Mouse (Mus musculus): ENCODE results near the gene Syne1. TPM values are rescaled to one million over a fixed set of nuclear protein-coding genes. Genes with fewer than 3 reads are reported as not detected.

Syne1 gene
- polyA plus RNA-seq, 1 experiment from 2014 or later = 21.7 TPM

GRCm38 (mm10) chr10:5025906-5026305 lies 525.4 kb downstream of the Syne1 start:
- H3K27me3 ChIP-seq (ENCODE audit: control insufficient read depth, insufficient read depth, low read length) = no peaks in the 10 kb centered on the region
- no peak overlapping the region for H3K9ac ChIP-seq
- no peaks in the 10 kb centered on the region for H3K4me1 ChIP-seq (replicated peaks; ENCODE audit: control insufficient read depth, insufficient read depth, low read length)
- no peaks in the 10 kb centered on the region for H3K9me3 ChIP-seq (ENCODE audit: control insufficient read depth, low read length)
- 94% methylated on average over 4 of the region's 4 CpGs for WGBS
- H3K4me2 ChIP-seq (replicated peaks) = no peak overlapping the region
- no peak overlapping the region for H3K27ac ChIP-seq
- peaks cover 6% of the 10 kb centered on the region; the same call in 1 of the 2 replicates for H3K36me3 ChIP-seq (replicated peaks; ENCODE audit: control insufficient read depth, insufficient read depth)
- H3K4me3 ChIP-seq (replicated peaks; ENCODE audit: low read length) = no peak overlapping the region
- no peak for ATAC-seq (ENCODE audit: low FRiP score)
- no peak for DNase-seq (ENCODE audit: low spot score)

DNA sequence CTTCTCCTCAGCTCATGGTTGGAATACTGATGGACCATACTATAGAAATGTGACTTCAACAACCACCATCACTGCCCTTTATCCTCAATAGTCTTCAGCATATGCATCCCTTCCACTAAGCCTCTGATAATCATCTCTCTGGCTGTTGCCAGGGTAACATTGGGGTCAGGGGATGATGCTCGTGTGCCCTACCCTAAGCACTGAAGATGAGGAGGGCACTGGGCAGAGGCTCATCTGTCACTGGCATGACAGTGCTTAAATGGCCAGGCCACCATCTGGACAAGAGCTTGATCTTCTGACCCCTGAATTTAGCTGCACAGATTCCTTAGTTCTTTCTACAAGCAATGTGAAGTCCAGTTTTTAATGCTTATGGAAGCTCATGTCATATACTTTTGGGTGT lies 534.1 kb downstream of the Syne1 start:
- peaks cover 6% of the 10 kb centered on the region; the same call in 1 of the 2 replicates for H3K36me3 ChIP-seq (replicated peaks; ENCODE audit: control insufficient read depth, insufficient read depth)
- H3K27me3 ChIP-seq (ENCODE audit: control insufficient read depth, insufficient read depth, low read length) = no peaks in the 10 kb centered on the region
- H3K4me2 ChIP-seq (replicated peaks) = no peak overlapping the region
- DNase-seq (ENCODE audit: low spot score) (no peak), ATAC-seq (ENCODE audit: low FRiP score) (0 out of 2 replicates have a peak, but pooled peaks have one; percentile 32)
- no peak overlapping the region for H3K4me3 ChIP-seq (replicated peaks; ENCODE audit: low read length)
- no peaks in the 10 kb centered on the region for H3K4me1 ChIP-seq (replicated peaks; ENCODE audit: control insufficient read depth, insufficient read depth, low read length)
- no peak overlapping the region for H3K27ac ChIP-seq
- no peak overlapping the region for H3K9ac ChIP-seq
- no peaks in the 10 kb centered on the region for H3K9me3 ChIP-seq (ENCODE audit: control insufficient read depth, low read length)
- WGBS = 39% methylated on average over 1 of the region's 1 CpGs

DNA sequence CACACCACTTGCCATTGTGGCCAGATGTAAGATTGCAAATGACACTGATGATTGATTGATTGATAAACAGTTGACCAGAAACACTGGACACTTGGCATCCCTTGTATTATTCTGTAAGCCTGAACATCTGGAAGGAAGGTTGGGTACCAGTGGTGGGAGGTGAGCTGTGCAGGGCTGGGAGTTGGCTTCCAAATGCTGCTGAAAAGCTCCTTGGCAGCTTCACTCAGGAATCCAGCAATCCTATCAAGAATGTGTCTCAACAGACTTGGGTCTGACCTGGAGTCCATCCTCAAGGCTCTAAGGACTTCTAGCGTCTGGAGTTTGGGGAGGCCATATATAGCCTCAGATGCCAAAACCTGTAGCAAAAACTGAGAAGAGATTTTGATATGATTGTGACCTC lies 536.3 kb downstream of the Syne1 start:
- DNase-seq (ENCODE audit: low spot score) = no peak
- Histone ChIP-seq H3K9ac (no peak overlapping the region), H3K4me1 (replicated peaks; ENCODE audit: control insufficient read depth, insufficient read depth, low read length) (no peaks in the 10 kb centered on the region), H3K4me2 (replicated peaks) (no peak overlapping the region), H3K27me3 (ENCODE audit: control insufficient read depth, insufficient read depth, low read length) (no peaks in the 10 kb centered on the region), H3K36me3 (replicated peaks; ENCODE audit: control insufficient read depth, insufficient read depth) (no peaks in the 10 kb centered on the region), H3K4me3 (replicated peaks; ENCODE audit: low read length) (no peak overlapping the region), H3K27ac (no peak overlapping the region), H3K9me3 (ENCODE audit: control insufficient read depth, low read length) (no peaks in the 10 kb centered on the region)
- 89% methylated on average over 1 of the region's 1 CpGs for WGBS
- no peak for ATAC-seq (ENCODE audit: low FRiP score)

- Histone ChIP-seq H3K27me3 (ENCODE audit: control insufficient read depth, insufficient read depth, low read length) (no peaks in the 10 kb centered on the region), H3K4me2 (replicated peaks) (no peak overlapping the region), H3K9ac (no peak overlapping the region), H3K4me3 (replicated peaks; ENCODE audit: low read length) (no peak overlapping the region), H3K27ac (no peak overlapping the region), H3K9me3 (ENCODE audit: control insufficient read depth, low read length) (no peaks in the 10 kb centered on the region), H3K4me1 (replicated peaks; ENCODE audit: control insufficient read depth, insufficient read depth, low read length) (no peaks in the 10 kb centered on the region), H3K36me3 (replicated peaks; ENCODE audit: control insufficient read depth, insufficient read depth) (no peaks in the 10 kb centered on the region)
- no peak for DNase-seq (ENCODE audit: low spot score)
- ATAC-seq (ENCODE audit: low FRiP score) = no peak
Observed at GRCm38 (mm10) chr10:5012004-5012403, 539.3 kb downstream of the Syne1 start.

- no peaks in the 10 kb centered on the region for H3K4me1 ChIP-seq (replicated peaks; ENCODE audit: control insufficient read depth, insufficient read depth, low read length)
- WGBS = 74% methylated on average over 8 of the region's 8 CpGs
- H3K36me3 ChIP-seq (replicated peaks; ENCODE audit: control insufficient read depth, insufficient read depth) = no peaks in the 10 kb centered on the region
- H3K27me3 ChIP-seq (ENCODE audit: control insufficient read depth, insufficient read depth, low read length) = no peaks in the 10 kb centered on the region
- no peak for DNase-seq (ENCODE audit: low spot score)
- no peak overlapping the region for H3K4me3 ChIP-seq (replicated peaks; ENCODE audit: low read length)
- no peak overlapping the region for H3K9ac ChIP-seq
- no peaks in the 10 kb centered on the region for H3K9me3 ChIP-seq (ENCODE audit: control insufficient read depth, low read length)
- H3K4me2 ChIP-seq (replicated peaks) = no peak overlapping the region
- no peak for ATAC-seq (ENCODE audit: low FRiP score)
- no peak overlapping the region for H3K27ac ChIP-seq
Observed at GRCm38 (mm10) chr10:5008795-5009366, 542.4 kb downstream of the Syne1 start.

- 88% methylated on average over 3 of the region's 3 CpGs for WGBS
- Histone ChIP-seq H3K36me3 (replicated peaks; ENCODE audit: control insufficient read depth, insufficient read depth) (no peaks in the 10 kb centered on the region), H3K9me3 (ENCODE audit: control insufficient read depth, low read length) (no peaks in the 10 kb centered on the region), H3K27ac (no peak overlapping the region), H3K4me2 (replicated peaks) (no peak overlapping the region), H3K4me1 (replicated peaks; ENCODE audit: control insufficient read depth, insufficient read depth, low read length) (no peaks in the 10 kb centered on the region), H3K9ac (no peak overlapping the region), H3K4me3 (replicated peaks; ENCODE audit: low read length) (no peak overlapping the region), H3K27me3 (ENCODE audit: control insufficient read depth, insufficient read depth, low read length) (no peaks in the 10 kb centered on the region)
- no peak for DNase-seq (ENCODE audit: low spot score)
- no peak for ATAC-seq (ENCODE audit: low FRiP score)
Observed at GRCm38 (mm10) chr10:4996592-4996991, 554.7 kb downstream of the Syne1 start.

DNA sequence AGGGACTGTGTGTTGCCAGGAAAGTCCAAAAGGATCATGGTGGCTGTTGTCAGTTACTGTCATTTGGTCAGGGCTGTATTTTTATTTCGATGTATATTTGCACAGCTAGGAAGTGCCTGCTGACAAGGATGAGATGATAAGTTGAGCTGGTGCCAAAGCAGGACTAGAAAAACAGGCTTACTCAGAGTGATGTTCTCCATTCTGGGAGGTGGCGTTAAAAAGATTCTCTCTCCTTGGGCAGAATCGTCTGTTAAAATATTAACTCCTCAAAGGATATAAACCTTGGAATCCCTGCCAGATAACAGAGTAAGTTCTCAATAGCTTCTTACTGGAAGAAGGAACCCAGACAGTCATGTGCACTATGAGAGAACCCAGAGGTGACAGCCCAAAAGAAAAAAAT lies 557.5 kb downstream of the Syne1 start:
- no peak for DNase-seq (ENCODE audit: low spot score)

GRCm38 (mm10) chr10:4983919-4984318 lies 567.4 kb downstream of the Syne1 start:
- ATAC-seq (ENCODE audit: low FRiP score) = no peak
- Histone ChIP-seq H3K27me3 (ENCODE audit: control insufficient read depth, insufficient read depth, low read length) (no peaks in the 10 kb centered on the region), H3K27ac (no peak overlapping the region), H3K9me3 (ENCODE audit: control insufficient read depth, low read length) (no peaks in the 10 kb centered on the region), H3K4me3 (replicated peaks; ENCODE audit: low read length) (no peak overlapping the region), H3K9ac (no peak overlapping the region), H3K4me1 (replicated peaks; ENCODE audit: control insufficient read depth, insufficient read depth, low read length) (no peaks in the 10 kb centered on the region), H3K4me2 (replicated peaks) (no peak overlapping the region), H3K36me3 (replicated peaks; ENCODE audit: control insufficient read depth, insufficient read depth) (no peaks in the 10 kb centered on the region)
- no peak for DNase-seq (ENCODE audit: low spot score)
- 78% methylated on average over 2 of the region's 2 CpGs for WGBS

More for the DNA sequence above, 557.5 kb downstream of the Syne1 start:
- no peak overlapping the region for H3K9ac ChIP-seq
- H3K9me3 ChIP-seq (ENCODE audit: control insufficient read depth, low read length) = no peaks in the 10 kb centered on the region
- H3K4me3 ChIP-seq (replicated peaks; ENCODE audit: low read length) = no peak overlapping the region
- H3K4me1 ChIP-seq (replicated peaks; ENCODE audit: control insufficient read depth, insufficient read depth, low read length) = no peaks in the 10 kb centered on the region
- ATAC-seq (ENCODE audit: low FRiP score) = no peak
- H3K27me3 ChIP-seq (ENCODE audit: control insufficient read depth, insufficient read depth, low read length) = no peaks in the 10 kb centered on the region
- H3K36me3 ChIP-seq (replicated peaks; ENCODE audit: control insufficient read depth, insufficient read depth) = no peaks in the 10 kb centered on the region
- H3K27ac ChIP-seq = no peak overlapping the region
- H3K4me2 ChIP-seq (replicated peaks) = no peak overlapping the region
- WGBS = 91% methylated on average over 3 of the region's 3 CpGs

- DNase-seq (ENCODE audit: low spot score) (no peak), ATAC-seq (ENCODE audit: low FRiP score) (no peak)
- Histone ChIP-seq H3K9ac (no peak overlapping the region), H3K36me3 (replicated peaks; ENCODE audit: control insufficient read depth, insufficient read depth) (no peaks in the 10 kb centered on the region), H3K27me3 (ENCODE audit: control insufficient read depth, insufficient read depth, low read length) (no peaks in the 10 kb centered on the region), H3K4me3 (replicated peaks; ENCODE audit: low read length) (no peak overlapping the region), H3K27ac (no peak overlapping the region), H3K4me2 (replicated peaks) (no peak overlapping the region), H3K9me3 (ENCODE audit: control insufficient read depth, low read length) (no peaks in the 10 kb centered on the region), H3K4me1 (replicated peaks; ENCODE audit: control insufficient read depth, insufficient read depth, low read length) (no peaks in the 10 kb centered on the region)
- 97% methylated on average over 3 of the region's 3 CpGs for WGBS
Observed at GRCm38 (mm10) chr10:4977374-4977773, 573.9 kb downstream of the Syne1 start.

- no peaks in the 10 kb centered on the region for H3K9me3 ChIP-seq (ENCODE audit: control insufficient read depth, low read length)
- H3K4me1 ChIP-seq (replicated peaks; ENCODE audit: control insufficient read depth, insufficient read depth, low read length) = no peaks in the 10 kb centered on the region
- DNase-seq (ENCODE audit: low spot score) (no peak), ATAC-seq (ENCODE audit: low FRiP score) (no peak)
- H3K27ac ChIP-seq = no peak overlapping the region
- no peak overlapping the region for H3K9ac ChIP-seq
- H3K4me2 ChIP-seq (replicated peaks) = no peak overlapping the region
- H3K36me3 ChIP-seq (replicated peaks; ENCODE audit: control insufficient read depth, insufficient read depth) = no peaks in the 10 kb centered on the region
- H3K4me3 ChIP-seq (replicated peaks; ENCODE audit: low read length) = no peak overlapping the region
- H3K27me3 ChIP-seq (ENCODE audit: control insufficient read depth, insufficient read depth, low read length) = no peaks in the 10 kb centered on the region
- 90% methylated on average over 2 of the region's 2 CpGs for WGBS
Observed at GRCm38 (mm10) chr10:4976557-4976956, 574.7 kb downstream of the Syne1 start.
